Mouse (Mus musculus) T-helper 17 cell (primary cell): ENCODE results near the gene Slc1a2.

Experiments used
- in situ Hi-C, 2 experiments: fragments of 300-600 bp; cut with MboI, MseI; formaldehyde crosslinking; loops; 1 replicate in 1 of 2; 2 replicates in 1 of 2; pipeline ENCODE4 v1.15.1; 2025; ENCODE audit warnings: high pct_unique_total_duplicates in 2 of 2

The Slc1a2 gene

GRCm38 (mm10) chr2:102805761-102806496 lies 147.5 kb downstream of the Slc1a2 start:
- in situ Hi-C loops, result loop anchor here in 1 of 2 experiments (10.0 kb wide), 1 partner anchor 729 kb away; no protein-coding TSS in a partner anchor

GRCm38 (mm10) chr2:102807633-102808032 lies 149.2 kb downstream of the Slc1a2 start:
- in situ Hi-C loops, result loop anchor here in 1 of 2 experiments (10.0 kb wide), 1 partner anchor 727 kb away; no protein-coding TSS in a partner anchor

GRCm38 (mm10) chr2:102809436-102809835 lies 151.0 kb downstream of the Slc1a2 start:
- in situ Hi-C loops, result loop anchor here in 1 of 2 experiments (10.0 kb wide), 1 partner anchor 725 kb away; no protein-coding TSS in a partner anchor

GRCm38 (mm10) chr2:102812756-102813155 lies 154.3 kb downstream of the Slc1a2 start:
- in situ Hi-C loops, result no loop called here

GRCm38 (mm10) chr2:102815289-102815809 lies 156.9 kb downstream of the Slc1a2 start:
- in situ Hi-C loops, result no loop called here

GRCm38 (mm10) chr2:102820225-102820711 lies 161.8 kb downstream of the Slc1a2 start:
- in situ Hi-C loops, result no loop called here

- in situ Hi-C loops, result no loop called here
These were observed 162.3 kb downstream of the Slc1a2 start for GRCm38 (mm10) chr2:102820790-102821189.

GRCm38 (mm10) chr2:102822036-102822435 lies 163.6 kb downstream of the Slc1a2 start:
- in situ Hi-C loops, result no loop called here

GRCm38 (mm10) chr2:102825961-102826633 lies 167.6 kb downstream of the Slc1a2 start:
- in situ Hi-C loops, result no loop called here

GRCm38 (mm10) chr2:102827841-102828240 lies 169.4 kb downstream of the Slc1a2 start:
- in situ Hi-C loops, result no loop called here

GRCm38 (mm10) chr2:102828381-102828780 lies 169.9 kb downstream of the Slc1a2 start:
- in situ Hi-C loops, result no loop called here

GRCm38 (mm10) chr2:102829201-102829600 lies 170.7 kb downstream of the Slc1a2 start:
- in situ Hi-C loops, result no loop called here

- in situ Hi-C loops, result no loop called here
These were observed 173.1 kb downstream of the Slc1a2 start for GRCm38 (mm10) chr2:102831547-102831946.

GRCm38 (mm10) chr2:102838179-102838578 lies 179.7 kb downstream of the Slc1a2 start:
- in situ Hi-C loops, result no loop called here
